Mouse (Mus musculus): ENCODE results near the gene Mrps22. TPM values are rescaled to one million over a fixed set of nuclear protein-coding genes. Genes with fewer than 3 reads are reported as not detected.

Gene Mrps22
- 81.9 and 93.1 TPM in 2 replicates for polyA plus RNA-seq (2016; fragmentation: Nextera tagmentation; extraction: Ambion mirVana)

DNA sequence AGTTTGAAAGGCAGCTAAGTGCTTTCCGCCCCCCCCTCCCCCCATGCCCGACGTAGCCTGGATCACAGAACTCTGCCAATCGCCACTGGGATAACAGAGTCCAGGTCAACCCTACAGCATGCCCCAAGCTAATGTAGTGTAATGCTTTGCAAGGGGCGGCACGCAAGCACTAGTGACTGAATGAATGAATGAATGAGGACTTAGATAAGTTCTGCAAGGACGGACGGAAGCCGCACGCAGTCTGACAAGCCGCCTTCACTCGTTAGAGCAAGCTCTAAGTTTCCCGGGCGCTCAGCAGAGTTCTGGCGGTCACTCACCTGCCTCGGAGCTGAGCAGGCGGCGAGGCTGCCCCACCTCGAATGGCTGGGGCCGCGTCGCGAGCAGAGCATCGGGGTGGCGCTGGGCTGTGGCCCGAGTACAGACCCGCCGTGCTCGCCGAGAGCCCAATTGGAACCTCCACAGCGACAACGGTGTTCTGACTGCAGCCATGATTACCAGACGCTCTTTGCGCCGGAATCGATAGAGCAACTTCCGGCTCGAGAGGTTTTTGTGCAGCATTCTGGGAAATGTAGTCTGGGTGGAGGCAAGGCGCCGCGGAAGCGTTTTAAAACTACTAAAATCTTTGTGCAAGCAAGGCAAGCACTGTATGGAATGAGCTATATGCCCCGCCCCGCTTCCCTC lies at the start of gene Mrps22:
TSS of gene Mrps22 (minus strand) at position 505 of the 681 bp plus-strand sequence.
- DNase-seq (ENCODE audit: low spot score), result peak; percentile 84
- WGBS, result 1% methylated on average over 44 of the region's 44 CpGs
- Histone ChIP-seq H3K27ac (peak within 1 kb of the TSS; percentile 86), H3K27me3 (ENCODE audit: low read depth, poor library complexity, severe bottlenecking) (no peaks in the 10 kb centered on the region), H3K9me3 (replicated peaks) (no peaks in the 10 kb centered on the region), H3K4me1 (peaks cover 11% of the 10 kb centered on the region), H3K36me3 (peaks cover 27% of the 10 kb centered on the region), H3K4me3 (peak within 1 kb of the TSS; percentile 94)

- H3K36me3 ChIP-seq, result no peaks in the 10 kb centered on the region
- no peak for DNase-seq (ENCODE audit: low spot score)
These were observed 49.1 kb upstream of the Mrps22 start for GRCm38 (mm10) chr9:98650547-98650946.

GRCm38 (mm10) chr9:98647418-98647817 lies 46.0 kb upstream of the Mrps22 start:
- DNase-seq (ENCODE audit: low spot score), result no peak
- H3K4me3 ChIP-seq, result no peak overlapping the region
- H3K27ac ChIP-seq, result no peak overlapping the region
- WGBS, result 84% methylated on average over 12 of the region's 12 CpGs
- H3K27me3 ChIP-seq (ENCODE audit: low read depth, poor library complexity, severe bottlenecking), result no peaks in the 10 kb centered on the region
- peaks cover 20% of the 10 kb centered on the region for H3K4me1 ChIP-seq
- no peaks in the 10 kb centered on the region for H3K36me3 ChIP-seq
- no peaks in the 10 kb centered on the region for H3K9me3 ChIP-seq (replicated peaks)

More at GRCm38 (mm10) chr9:98650547-98650946, 49.1 kb upstream of the Mrps22 start:
- 53% methylated on average over 8 of the region's 8 CpGs for WGBS
- Histone ChIP-seq H3K4me1 (peaks cover 27% of the 10 kb centered on the region), H3K27ac (no peak overlapping the region), H3K9me3 (replicated peaks) (no peaks in the 10 kb centered on the region), H3K4me3 (no peak overlapping the region), H3K27me3 (ENCODE audit: low read depth, poor library complexity, severe bottlenecking) (peaks cover 12% of the 10 kb centered on the region; the same call in 1 of the 2 replicates)

- Histone ChIP-seq H3K4me3 (no peak overlapping the region), H3K27ac (no peak overlapping the region), H3K36me3 (no peaks in the 10 kb centered on the region), H3K9me3 (replicated peaks) (no peaks in the 10 kb centered on the region), H3K27me3 (ENCODE audit: low read depth, poor library complexity, severe bottlenecking) (no peaks in the 10 kb centered on the region), H3K4me1 (peaks cover 7% of the 10 kb centered on the region)
- WGBS, result 25% methylated on average over 4 of the region's 4 CpGs
- DNase-seq (ENCODE audit: low spot score), result peak; percentile 83
These were observed 44.3 kb upstream of the Mrps22 start for GRCm38 (mm10) chr9:98645750-98646149.

DNA sequence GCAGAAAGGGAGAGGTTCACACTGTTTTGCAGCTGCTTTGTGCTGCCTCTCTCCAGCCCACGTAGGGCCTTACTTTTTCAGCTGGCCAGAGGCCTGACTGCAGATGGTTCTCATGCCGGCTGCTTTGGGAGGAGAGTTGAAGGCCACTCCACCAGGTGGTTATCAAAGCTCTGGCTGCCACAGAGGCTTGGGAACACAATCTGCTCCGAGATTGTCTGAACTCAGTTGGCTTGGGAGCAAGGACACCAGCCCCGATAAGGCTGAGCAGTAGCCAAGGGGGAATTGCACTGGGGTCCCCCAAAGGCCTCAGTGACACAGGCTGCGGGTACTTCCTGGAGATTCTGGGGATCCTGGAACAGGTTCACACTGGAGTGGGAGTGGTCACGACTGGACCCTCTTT lies 40.7 kb upstream of the Mrps22 start:
- no peaks in the 10 kb centered on the region for H3K4me1 ChIP-seq
- H3K27me3 ChIP-seq (ENCODE audit: low read depth, poor library complexity, severe bottlenecking), result no peaks in the 10 kb centered on the region
- no peaks in the 10 kb centered on the region for H3K9me3 ChIP-seq (replicated peaks)
- H3K27ac ChIP-seq, result no peak overlapping the region
- no peaks in the 10 kb centered on the region for H3K36me3 ChIP-seq
- H3K4me3 ChIP-seq, result no peak overlapping the region
- DNase-seq (ENCODE audit: low spot score), result no peak
- 81% methylated on average over 6 of the region's 6 CpGs for WGBS

- H3K4me1 ChIP-seq, result peaks cover 10% of the 10 kb centered on the region; the same call in 1 of the 2 replicates
- H3K27ac ChIP-seq, result no peak overlapping the region
- no peak for DNase-seq (ENCODE audit: low spot score)
- H3K9me3 ChIP-seq (replicated peaks), result no peaks in the 10 kb centered on the region
- no peaks in the 10 kb centered on the region for H3K36me3 ChIP-seq
- 71% methylated on average over 13 of the region's 13 CpGs for WGBS
- H3K27me3 ChIP-seq (ENCODE audit: low read depth, poor library complexity, severe bottlenecking), result no peaks in the 10 kb centered on the region
- no peak overlapping the region for H3K4me3 ChIP-seq
These were observed 32.1 kb upstream of the Mrps22 start for GRCm38 (mm10) chr9:98633287-98634162.

DNA sequence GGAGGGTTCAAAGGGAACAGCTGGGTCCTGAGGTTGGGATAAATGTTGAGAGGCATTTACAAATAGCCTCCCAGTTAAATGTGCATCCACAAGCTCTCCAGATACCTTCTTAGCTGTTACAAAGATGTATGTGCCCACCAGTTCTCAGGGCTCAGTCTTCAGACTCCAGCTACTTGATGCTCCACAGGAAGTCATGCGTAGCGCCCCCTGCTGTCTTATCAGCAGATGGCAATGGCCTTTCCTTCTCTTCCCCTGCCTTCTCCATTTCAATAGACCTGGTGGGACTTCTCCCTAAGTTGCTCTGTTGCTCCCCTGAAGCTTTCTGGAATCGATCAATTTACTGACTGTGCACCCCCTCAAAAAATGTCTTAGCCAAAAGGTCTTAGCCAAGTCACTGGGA lies 27.0 kb upstream of the Mrps22 start:
- Histone ChIP-seq H3K4me1 (peaks cover 10% of the 10 kb centered on the region; the same call in 1 of the 2 replicates), H3K4me3 (no peak overlapping the region), H3K9me3 (replicated peaks) (no peaks in the 10 kb centered on the region), H3K27me3 (ENCODE audit: low read depth, poor library complexity, severe bottlenecking) (no peaks in the 10 kb centered on the region), H3K27ac (no peak overlapping the region), H3K36me3 (no peaks in the 10 kb centered on the region)
- DNase-seq (ENCODE audit: low spot score), result no peak
- 45% methylated on average over 3 of the region's 3 CpGs for WGBS

GRCm38 (mm10) chr9:98604896-98605295 lies 3.4 kb upstream of the Mrps22 start:
- H3K27ac ChIP-seq, result no peak overlapping the region
- peaks cover 11% of the 10 kb centered on the region for H3K4me1 ChIP-seq
- DNase-seq (ENCODE audit: low spot score), result no peak
- H3K4me3 ChIP-seq, result no peak overlapping the region
- H3K9me3 ChIP-seq (replicated peaks), result no peaks in the 10 kb centered on the region
- 78% methylated on average over 4 of the region's 4 CpGs for WGBS
- H3K27me3 ChIP-seq (ENCODE audit: low read depth, poor library complexity, severe bottlenecking), result no peaks in the 10 kb centered on the region
- H3K36me3 ChIP-seq, result no peaks in the 10 kb centered on the region

GRCm38 (mm10) chr9:98601837-98602359 lies 438 bp upstream of the Mrps22 start:
- WGBS, result 54% methylated on average over 11 of the region's 11 CpGs
- peak overlapping the region; percentile 86 for H3K27ac ChIP-seq

GRCm38 (mm10) chr9:98600094-98600493 lies 1.4 kb downstream of the Mrps22 start:
- peaks cover 39% of the 10 kb centered on the region for H3K36me3 ChIP-seq
- WGBS, result 91% methylated on average over 6 of the region's 6 CpGs
- no peak for DNase-seq (ENCODE audit: low spot score)
- H3K9me3 ChIP-seq (replicated peaks), result no peaks in the 10 kb centered on the region
- H3K27me3 ChIP-seq (ENCODE audit: low read depth, poor library complexity, severe bottlenecking), result no peaks in the 10 kb centered on the region
- H3K4me1 ChIP-seq, result peaks cover 11% of the 10 kb centered on the region
- peak overlapping the region; percentile 94 for H3K4me3 ChIP-seq
- no peak overlapping the region for H3K27ac ChIP-seq

More at GRCm38 (mm10) chr9:98601837-98602359, 438 bp upstream of the Mrps22 start:
- H3K4me3 ChIP-seq, result peak overlapping the region; percentile 94
- no peak for DNase-seq (ENCODE audit: low spot score)
- H3K9me3 ChIP-seq (replicated peaks), result no peaks in the 10 kb centered on the region
- peaks cover 21% of the 10 kb centered on the region for H3K36me3 ChIP-seq
- H3K4me1 ChIP-seq, result peaks cover 11% of the 10 kb centered on the region
- H3K27me3 ChIP-seq (ENCODE audit: low read depth, poor library complexity, severe bottlenecking), result no peaks in the 10 kb centered on the region

DNA sequence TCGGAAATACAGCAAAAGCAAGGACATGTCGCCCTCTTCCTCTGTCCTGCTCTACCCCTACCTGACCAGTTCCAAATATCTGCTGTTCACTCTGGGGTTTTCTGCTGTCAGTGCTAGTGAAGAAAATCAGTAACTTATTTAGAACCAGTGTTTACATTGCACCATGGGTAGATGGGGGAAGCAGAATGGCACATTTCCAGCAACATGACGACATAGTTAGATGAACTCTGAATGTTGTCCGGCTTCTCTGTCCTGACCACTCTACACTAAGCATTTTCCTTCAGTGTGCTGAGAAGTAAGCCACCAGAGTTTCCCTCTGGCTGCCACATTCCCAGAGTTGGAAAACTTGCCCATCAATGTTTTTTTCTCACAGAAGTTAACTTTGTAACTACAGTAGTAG lies 17.6 kb downstream of the Mrps22 start:
- no peaks in the 10 kb centered on the region for H3K4me1 ChIP-seq
- H3K4me3 ChIP-seq, result no peak overlapping the region
- H3K9me3 ChIP-seq (replicated peaks), result no peaks in the 10 kb centered on the region
- H3K27me3 ChIP-seq (ENCODE audit: low read depth, poor library complexity, severe bottlenecking), result no peaks in the 10 kb centered on the region
- peaks cover 100% of the 10 kb centered on the region for H3K36me3 ChIP-seq
- no peak for DNase-seq (ENCODE audit: low spot score)
- 95% methylated on average over 4 of the region's 4 CpGs for WGBS
- no peak overlapping the region for H3K27ac ChIP-seq

DNA sequence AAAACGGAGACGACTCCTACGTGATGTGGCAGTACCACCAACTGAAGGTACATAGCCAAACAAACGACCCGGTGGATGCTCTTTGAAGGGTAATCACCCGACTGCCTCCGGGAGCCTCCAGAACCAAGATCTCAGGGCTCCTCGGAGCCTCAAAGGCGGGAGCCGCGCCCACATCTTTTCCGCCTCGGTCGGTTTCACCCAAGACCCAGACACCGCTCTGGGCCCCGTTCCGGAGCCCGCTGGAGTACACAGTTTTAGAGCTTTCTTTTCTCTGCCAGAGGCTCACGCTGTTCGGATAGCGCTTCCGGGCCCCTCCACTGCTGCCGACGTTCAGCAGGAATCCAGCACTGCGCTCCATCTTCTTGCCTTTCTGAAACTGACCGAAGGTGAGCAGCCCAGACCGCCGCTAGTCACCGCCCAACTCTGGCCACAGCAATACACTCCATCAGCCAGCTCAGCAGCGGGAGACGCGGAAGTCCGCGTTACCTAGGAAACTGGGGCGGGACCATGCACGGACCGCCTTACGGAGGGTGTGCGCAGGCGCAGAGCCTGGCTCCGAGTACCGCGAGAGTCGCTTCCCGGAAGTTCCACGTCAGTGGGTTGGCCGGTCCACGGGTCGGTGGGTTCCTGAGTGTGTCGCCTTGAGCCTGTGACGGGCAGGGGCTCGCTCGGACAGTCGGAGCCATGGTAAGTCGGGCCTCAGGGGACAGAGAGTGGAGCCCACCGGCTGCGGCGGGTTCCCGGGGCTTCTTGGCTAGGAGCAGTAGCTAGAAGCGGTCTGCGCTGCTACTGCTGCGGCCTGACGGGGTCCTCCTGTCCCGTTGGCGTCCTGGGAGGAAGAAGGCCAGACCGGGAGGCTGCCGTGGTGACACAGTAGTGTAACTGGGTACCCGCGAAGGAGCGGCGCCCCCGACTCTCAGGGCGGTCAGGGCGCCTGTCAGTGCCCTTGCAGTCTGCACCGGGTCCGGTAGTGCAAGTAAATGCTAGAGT lies 38.0 kb downstream of the Mrps22 start, which contains the start of gene Copb2:
TSS of gene Copb2 (plus strand) at position 585 of the 990 bp plus-strand sequence.
- Histone ChIP-seq H3K36me3 (peaks cover 10% of the 10 kb centered on the region), H3K27ac (peak within 1 kb of the TSS; percentile 90), H3K4me1 (peaks cover 13% of the 10 kb centered on the region), H3K4me3 (peak within 1 kb of the TSS; percentile 94), H3K27me3 (ENCODE audit: low read depth, poor library complexity, severe bottlenecking) (no peaks in the 10 kb centered on the region), H3K9me3 (replicated peaks) (no peaks in the 10 kb centered on the region)
- under 1% methylated on average over 76 of the region's 76 CpGs for WGBS
- DNase-seq (ENCODE audit: low spot score), result peak; percentile 100
